Mouse (Mus musculus) limb, embryonic 10.5 days (tissue): ENCODE data around the gene Ccdc28b. TPM values are rescaled to one million over a fixed set of nuclear protein-coding genes. Genes with fewer than 3 reads are reported as not detected.

Experiments used
- DNase-seq: peaks from one replicate; pipeline ENCODE4 v3.0.0-alpha.2; 2017; ENCODE audit warnings: low spot score
- H3K27ac ChIP-seq: fragments of 300-500 bp; sonication (generic); 2 replicates; pipeline ENCODE4 v1.5.1; 2016; ENCODE audit warnings: mild to moderate bottlenecking
- H3K27me3 ChIP-seq: fragments of 300-500 bp; sonication (generic); 2 replicates; pipeline ENCODE4 v1.6.1; 2016; ENCODE audit warnings: low read depth, mild to moderate bottlenecking; ENCODE audit not compliant: poor library complexity, severe bottlenecking
- H3K36me3 ChIP-seq: fragments of 300-500 bp; sonication (generic); 2 replicates; pipeline ENCODE4 v1.6.1; 2016; ENCODE audit warnings: mild to moderate bottlenecking, moderate library complexity
- H3K4me1 ChIP-seq: fragments of 300-500 bp; sonication (generic); 2 replicates; pipeline ENCODE4 v1.6.1; 2016
- H3K4me3 ChIP-seq: fragments of 300-500 bp; sonication (generic); 2 replicates; pipeline ENCODE4 v1.5.1; 2016; ENCODE audit warnings: mild to moderate bottlenecking, moderate library complexity
- H3K9me3 ChIP-seq: fragments of 300-500 bp; sonication (generic); replicated peaks from 2 replicates; pipeline ENCODE4 v1.6.1; 2016; ENCODE audit warnings: mild to moderate bottlenecking
- WGBS: fragments of 180-500 bp; shearing (Covaris S2); methylation state at CpG from one replicate; pipeline ENCODE4 v1.1.7; 2016; 5-methylcytosine and 5-hydroxymethylcytosine counted together
- polyA plus RNA-seq: library from polyadenylated mRNA; unstranded; fragments of >200 nt; fragmentation: Nextera tagmentation; extraction: Ambion mirVana; gene quantifications from 2 replicates; pipeline ENCODE4 v1.2.1, GENCODE M21; 2016

The Ccdc28b gene
- polyA plus RNA-seq, 1 experiment from 2014 or later, result 42.3 TPM

DNA sequence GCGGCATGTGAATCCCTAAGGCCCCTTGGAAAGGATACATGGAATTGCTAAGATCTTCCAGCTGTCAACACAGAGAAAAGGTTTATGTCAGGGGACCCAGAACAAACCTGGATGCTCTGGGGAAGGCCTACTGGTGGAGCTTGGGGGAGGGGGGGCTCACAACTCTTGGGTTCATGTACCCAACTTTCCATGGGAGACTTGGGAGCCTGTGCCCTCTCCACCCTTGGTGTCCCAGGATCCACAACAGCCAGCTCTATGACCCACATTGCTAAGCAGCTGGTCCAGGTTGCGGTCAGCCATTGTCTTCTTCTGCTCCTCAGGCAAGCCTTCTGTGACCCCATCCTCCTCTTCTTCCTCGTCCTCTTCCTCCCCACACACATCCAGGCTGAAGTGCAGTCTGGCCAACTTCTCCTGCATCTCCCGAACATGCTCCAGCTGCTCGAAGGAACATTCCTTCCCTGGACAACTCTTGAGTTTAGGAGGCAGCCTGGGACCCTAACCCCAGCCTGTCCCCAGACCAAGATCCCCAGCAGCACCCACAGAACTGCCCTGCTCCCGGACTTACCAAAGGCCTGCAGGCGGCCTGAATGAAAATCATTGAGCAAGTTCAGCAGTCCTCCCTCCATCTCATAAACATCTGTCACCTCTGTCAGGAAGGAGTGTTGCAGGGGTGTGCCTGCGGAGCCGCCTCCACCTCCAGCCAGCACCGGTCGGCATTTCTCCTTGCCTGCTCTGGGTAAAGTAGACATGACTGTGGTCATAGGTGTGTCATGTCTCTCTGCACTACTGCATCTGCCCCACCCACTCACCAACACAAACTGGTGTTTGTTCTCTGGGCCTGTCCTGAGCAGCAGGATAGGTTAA lies 3.1 kb downstream of the Ccdc28b start:
- H3K36me3 ChIP-seq, result peaks cover 28% of the 10 kb centered on the region
- H3K4me1 ChIP-seq, result peaks cover 52% of the 10 kb centered on the region
- no peak for DNase-seq
- no peak overlapping the region for H3K4me3 ChIP-seq
- 86% methylated on average over 11 of the region's 11 CpGs for WGBS
- H3K9me3 ChIP-seq, result no peaks in the 10 kb centered on the region
- H3K27me3 ChIP-seq, result no peaks in the 10 kb centered on the region
- H3K27ac ChIP-seq, result 0 out of 2 replicates have a peak overlapping the region, but pooled peaks have one; percentile 14

DNA sequence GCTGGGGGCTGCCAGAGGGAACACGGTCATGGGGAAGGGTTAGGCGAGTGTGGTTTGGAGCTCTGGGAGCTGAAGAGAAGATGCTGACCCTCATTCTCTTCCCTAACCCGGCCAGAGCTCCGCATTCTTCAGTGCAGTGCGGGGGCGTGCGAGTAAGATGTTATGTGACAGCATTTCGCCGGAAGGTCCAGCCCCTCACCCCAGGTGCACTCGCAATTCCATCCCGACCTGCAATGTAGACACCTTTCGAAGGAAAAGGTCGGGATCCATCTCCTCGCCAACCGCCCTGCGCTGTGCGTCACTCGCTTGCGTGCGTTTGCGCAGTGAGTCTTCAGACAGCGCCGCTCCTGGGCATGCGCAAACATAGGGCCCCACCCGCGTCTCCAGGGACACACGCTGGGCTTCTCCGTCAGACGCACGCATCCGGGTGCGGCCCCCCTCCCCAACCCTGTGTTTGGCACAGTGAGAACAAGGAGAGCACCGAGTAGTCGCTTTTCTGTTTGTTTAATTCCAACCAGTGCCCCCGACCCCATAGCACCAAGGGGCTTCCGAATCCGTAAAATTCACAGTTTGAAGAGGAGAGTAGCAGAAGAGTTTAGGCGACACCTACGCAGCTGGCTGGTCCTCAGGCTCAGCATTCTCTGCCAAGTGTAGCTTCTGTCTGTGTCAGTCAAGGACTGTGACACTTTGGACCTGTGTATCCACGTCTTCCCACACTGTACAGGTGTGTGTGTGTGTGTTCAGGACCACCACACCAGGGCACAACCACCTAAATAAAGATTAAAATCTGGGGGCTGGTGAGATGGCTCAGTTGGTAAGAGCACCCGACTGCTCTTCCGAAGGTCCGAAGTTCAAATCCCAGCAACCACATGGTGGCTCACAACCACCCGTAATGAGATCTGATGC lies 4.7 kb downstream of the Ccdc28b start, which contains the start of gene Iqcc:
Iqcc (minus strand) TSS at position 314 of the 906 bp plus-strand sequence.
- no peaks in the 10 kb centered on the region for H3K27me3 ChIP-seq
- H3K36me3 ChIP-seq, result peaks cover 30% of the 10 kb centered on the region
- H3K27ac ChIP-seq, result peak within 1 kb of the TSS; percentile 90
- H3K4me3 ChIP-seq, result peak within 1 kb of the TSS; percentile 73
- H3K9me3 ChIP-seq, result no peaks in the 10 kb centered on the region
- peaks cover 36% of the 10 kb centered on the region for H3K4me1 ChIP-seq
- DNase-seq, result peak; percentile 92
- 6% methylated on average over 44 of the region's 44 CpGs for WGBS

DNA sequence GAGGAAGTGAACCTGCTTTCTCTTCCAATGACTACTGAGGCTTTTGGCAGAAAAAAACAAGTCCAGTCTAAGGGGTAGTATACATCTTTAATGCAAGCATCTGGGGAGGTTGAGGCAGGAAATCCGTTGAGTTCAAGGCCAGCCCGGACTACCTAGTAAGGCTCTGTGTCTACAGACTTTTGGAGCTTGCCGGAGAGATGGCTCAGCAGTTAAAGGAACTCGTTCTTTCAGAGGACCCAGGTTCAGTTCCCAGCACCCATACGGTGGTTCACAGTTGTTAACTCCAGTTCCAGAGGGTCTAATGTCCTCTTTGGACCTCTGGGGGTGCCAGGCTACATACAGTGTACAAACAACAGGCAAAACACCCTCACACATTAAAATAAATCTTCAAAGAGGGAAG lies 5.7 kb downstream of the Ccdc28b start:
- Histone ChIP-seq H3K27ac (peak overlapping the region; percentile 90; the same call in 1 of the 2 replicates), H3K4me1 (peaks cover 26% of the 10 kb centered on the region), H3K4me3 (peak overlapping the region; percentile 73), H3K9me3 (no peaks in the 10 kb centered on the region), H3K27me3 (no peaks in the 10 kb centered on the region), H3K36me3 (peaks cover 30% of the 10 kb centered on the region)
- DNase-seq, result no peak
- WGBS, result 94% methylated on average over 5 of the region's 5 CpGs

DNA sequence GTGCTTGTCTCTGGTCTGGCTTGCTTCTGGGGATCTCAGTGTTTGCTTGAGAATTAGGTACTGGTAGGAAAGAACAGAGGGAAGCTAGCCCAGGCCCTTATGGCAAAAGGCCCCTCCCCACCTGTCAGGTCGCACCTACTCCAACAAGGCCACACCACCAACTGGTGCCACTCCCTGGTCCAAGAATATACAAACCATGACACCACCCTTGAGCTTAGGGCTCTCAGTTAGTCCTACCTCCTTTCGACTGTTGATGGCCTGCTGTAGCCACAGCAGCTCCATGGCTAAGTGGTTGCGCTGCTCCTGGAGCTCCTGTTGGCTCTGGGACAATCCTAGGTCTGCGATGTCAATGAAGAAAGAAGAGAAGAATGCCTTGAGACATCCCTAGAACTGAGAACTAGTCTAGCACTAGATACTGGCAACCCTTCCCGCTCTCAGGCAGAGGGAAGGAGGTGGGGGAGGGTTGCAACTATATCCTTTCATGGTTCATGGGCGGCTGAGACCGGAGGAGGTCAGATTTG lies 6.6 kb downstream of the Ccdc28b start:
- Histone ChIP-seq H3K9me3 (no peaks in the 10 kb centered on the region), H3K4me3 (no peak overlapping the region), H3K4me1 (peaks cover 18% of the 10 kb centered on the region), H3K36me3 (peaks cover 30% of the 10 kb centered on the region), H3K27ac (no peak overlapping the region), H3K27me3 (no peaks in the 10 kb centered on the region)
- WGBS, result 95% methylated on average over 7 of the region's 7 CpGs
- DNase-seq, result no peak

DNA sequence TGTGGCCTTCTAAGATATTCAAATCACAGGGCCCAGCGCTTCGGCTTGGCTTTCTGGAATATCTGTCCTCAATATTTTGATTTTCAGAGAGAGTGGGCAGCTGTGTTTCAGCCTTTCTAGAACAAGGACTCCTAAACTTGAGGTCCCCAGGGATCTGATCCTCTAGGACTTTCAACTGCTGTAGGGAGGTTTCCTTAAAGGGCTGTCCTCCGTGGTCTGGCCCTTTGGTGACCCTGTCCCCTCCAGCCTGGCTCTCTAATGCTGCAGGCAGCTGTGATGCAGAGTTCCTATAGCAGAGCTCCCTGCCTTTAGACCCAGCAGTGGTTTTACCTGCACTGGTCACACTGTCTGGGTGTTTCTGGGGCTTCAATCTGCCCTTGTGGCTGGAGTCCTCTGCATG lies 7.1 kb downstream of the Ccdc28b start:
- no peaks in the 10 kb centered on the region for H3K27me3 ChIP-seq
- H3K4me1 ChIP-seq, result peaks cover 18% of the 10 kb centered on the region
- H3K4me3 ChIP-seq, result no peak overlapping the region
- 90% methylated on average over 3 of the region's 3 CpGs for WGBS
- DNase-seq, result no peak
- peaks cover 30% of the 10 kb centered on the region for H3K36me3 ChIP-seq
- H3K27ac ChIP-seq, result no peak overlapping the region
- no peaks in the 10 kb centered on the region for H3K9me3 ChIP-seq

DNA sequence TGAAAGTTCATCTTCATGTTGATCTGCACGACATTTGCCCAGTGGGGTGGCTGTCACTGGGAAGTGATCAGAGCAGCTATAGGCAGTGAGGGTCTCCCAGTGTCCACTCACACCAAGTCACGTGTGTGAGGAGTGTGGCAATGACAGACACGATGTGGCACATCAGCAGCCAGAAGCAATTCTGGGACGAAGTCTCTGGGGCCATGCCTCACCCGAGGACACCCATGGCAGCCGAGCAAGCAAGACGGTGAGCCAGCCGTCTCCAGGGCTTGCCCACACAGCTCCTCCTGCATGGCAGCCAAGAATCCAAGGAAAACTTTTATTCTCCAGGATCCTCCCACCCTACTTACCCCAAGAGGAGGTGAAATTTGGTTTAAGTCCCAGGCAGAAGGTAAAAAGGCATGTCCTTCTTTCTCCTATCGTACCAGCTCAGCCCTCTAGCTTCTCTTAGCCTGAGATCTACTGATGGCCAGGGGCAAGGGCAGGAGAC lies 7.9 kb downstream of the Ccdc28b start:
- peaks cover 27% of the 10 kb centered on the region for H3K36me3 ChIP-seq
- no peak overlapping the region for H3K27ac ChIP-seq
- H3K4me1 ChIP-seq, result peaks cover 15% of the 10 kb centered on the region
- no peak overlapping the region for H3K4me3 ChIP-seq
- no peak for DNase-seq
- WGBS, result 93% methylated on average over 9 of the region's 9 CpGs
- H3K27me3 ChIP-seq, result no peaks in the 10 kb centered on the region
- no peaks in the 10 kb centered on the region for H3K9me3 ChIP-seq

DNA sequence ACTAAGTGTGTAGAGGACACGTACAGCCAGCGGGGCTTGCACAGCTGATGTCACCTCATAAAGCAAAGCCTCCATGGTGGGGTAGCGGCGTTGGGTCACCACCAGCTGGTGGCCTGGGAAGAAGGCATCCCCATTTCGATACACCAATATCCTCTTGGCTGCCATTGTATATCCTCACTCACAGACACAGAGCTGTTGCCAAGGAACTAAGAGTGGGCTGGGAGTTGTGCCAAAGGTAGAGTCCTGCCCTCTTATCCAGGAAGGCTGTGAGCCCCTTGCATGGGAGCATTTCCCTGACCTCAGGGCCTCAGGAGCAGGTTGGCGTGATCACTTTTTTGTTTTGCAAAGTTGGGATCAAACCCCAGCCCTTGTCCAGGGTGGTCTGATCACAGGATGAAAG lies 9.7 kb downstream of the Ccdc28b start, which contains the start of gene Dcdc2b:
Dcdc2b (minus strand) TSS at position 165 of the 400 bp plus-strand sequence.
- peaks cover 36% of the 10 kb centered on the region for H3K36me3 ChIP-seq

DNA sequence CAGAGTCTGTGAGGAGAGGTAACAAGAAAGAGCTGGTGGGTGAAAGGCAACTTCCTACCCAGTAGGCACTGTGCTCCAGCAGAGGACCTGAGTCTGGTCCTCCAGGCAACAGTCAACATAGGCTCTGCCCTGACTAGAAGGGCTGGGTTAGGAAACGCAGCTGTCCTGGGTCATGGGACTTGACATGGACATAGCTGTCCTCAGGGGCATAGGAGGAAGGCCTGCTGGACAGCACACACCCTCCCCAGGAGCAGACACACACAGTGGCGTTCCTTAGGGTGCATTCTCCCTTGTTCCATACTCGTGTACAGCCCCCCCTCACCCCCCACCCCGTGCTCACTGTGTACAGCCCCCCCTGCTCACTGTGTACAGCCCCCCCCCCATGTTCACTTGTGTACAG lies 13.3 kb downstream of the Ccdc28b start:
- Histone ChIP-seq H3K27ac (no peak overlapping the region), H3K36me3 (peaks cover 48% of the 10 kb centered on the region), H3K4me3 (no peak overlapping the region), H3K9me3 (no peaks in the 10 kb centered on the region), H3K27me3 (no peaks in the 10 kb centered on the region), H3K4me1 (peaks cover 7% of the 10 kb centered on the region)
- 80% methylated on average over 4 of the region's 4 CpGs for WGBS
- DNase-seq, result no peak

More for the DNA sequence above, 9.7 kb downstream of the Ccdc28b start, which contains the start of gene Dcdc2b:
- no peak for DNase-seq
- Histone ChIP-seq H3K4me1 (peaks cover 12% of the 10 kb centered on the region), H3K27me3 (no peaks in the 10 kb centered on the region), H3K9me3 (no peaks in the 10 kb centered on the region), H3K4me3 (no peak within 1 kb of the TSS), H3K27ac (no peak within 1 kb of the TSS)
- 88% methylated on average over 6 of the region's 6 CpGs for WGBS

DNA sequence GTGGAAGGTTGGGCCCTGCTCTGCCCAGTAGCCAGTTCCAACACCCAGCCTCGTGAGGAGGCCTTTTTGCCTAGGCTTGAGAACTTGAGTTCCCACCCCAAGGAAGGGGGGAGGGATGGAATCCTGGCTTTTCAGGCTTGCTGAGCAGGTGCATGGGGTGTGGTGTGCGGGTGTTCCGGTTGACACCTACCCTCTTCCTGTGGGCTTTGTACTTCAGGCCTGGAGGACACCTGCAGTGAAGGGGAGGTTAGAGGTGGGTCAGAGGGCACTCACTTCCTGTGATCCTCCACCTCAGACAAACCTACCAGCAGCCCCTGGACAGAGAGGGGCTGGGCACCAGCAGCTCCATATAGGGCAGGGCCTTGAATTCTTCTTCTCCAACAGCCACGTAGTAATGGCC lies 13.7 kb downstream of the Ccdc28b start:
- WGBS, result 72% methylated on average over 4 of the region's 4 CpGs
- no peaks in the 10 kb centered on the region for H3K9me3 ChIP-seq
- H3K27ac ChIP-seq, result no peak overlapping the region
- H3K4me3 ChIP-seq, result no peak overlapping the region
- H3K4me1 ChIP-seq, result peaks cover 7% of the 10 kb centered on the region
- H3K36me3 ChIP-seq, result peaks cover 52% of the 10 kb centered on the region
- no peak for DNase-seq
- no peaks in the 10 kb centered on the region for H3K27me3 ChIP-seq

DNA sequence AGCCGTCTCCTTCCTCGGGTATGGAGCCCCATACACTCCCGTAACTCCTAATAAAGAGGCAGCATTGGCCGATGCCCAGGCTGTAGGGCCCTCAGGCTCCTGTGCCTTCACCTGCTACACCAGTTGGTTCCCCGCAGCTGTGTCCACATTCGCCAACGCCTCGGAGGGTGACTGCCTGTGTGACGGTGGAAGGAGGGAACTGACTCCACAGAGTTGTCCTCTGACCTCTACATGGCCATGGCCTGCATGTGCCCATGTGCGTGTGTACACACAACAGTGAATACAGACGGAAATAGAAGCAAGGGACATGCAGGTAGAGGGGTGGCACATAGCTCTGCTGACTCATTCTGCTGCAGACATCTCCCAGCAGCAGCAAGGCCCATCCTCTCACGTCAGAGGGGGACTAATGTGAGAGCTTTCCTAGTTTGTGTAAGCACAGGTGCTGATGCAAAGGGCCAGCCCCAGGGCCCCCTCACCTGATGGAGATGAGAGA lies 14.6 kb downstream of the Ccdc28b start:
- H3K36me3 ChIP-seq, result peaks cover 61% of the 10 kb centered on the region

DNA sequence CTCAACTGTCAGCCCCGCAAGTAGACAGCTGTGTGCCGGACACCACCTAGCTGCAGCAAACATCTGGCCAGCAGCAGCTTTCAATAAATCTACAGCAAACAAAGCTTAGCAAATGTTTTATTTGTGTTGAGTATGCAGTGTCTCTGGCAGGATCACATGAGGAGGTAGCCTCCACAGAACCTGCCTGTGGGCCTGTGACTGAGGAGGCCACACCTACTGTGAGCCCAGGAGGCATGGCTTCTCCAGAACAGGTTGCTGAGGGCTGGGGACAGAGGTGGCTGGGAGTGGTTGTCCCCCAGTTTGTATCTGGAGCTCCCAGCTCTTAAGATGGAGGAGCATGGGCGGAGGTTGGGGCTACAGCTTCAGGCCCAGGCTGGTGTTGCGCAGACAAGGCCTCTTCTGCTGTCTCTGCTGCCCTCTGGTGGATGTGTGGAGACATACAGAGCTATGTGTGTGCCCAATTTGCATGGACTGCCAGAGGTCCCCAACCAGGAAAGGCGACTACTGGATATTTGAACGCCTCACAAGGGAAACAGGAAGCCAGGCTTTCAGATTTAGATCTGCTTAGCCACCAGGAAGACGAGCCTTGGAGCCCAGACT lies 15.2 kb downstream of the Ccdc28b start:
- 41% methylated on average over 7 of the region's 7 CpGs for WGBS
- Histone ChIP-seq H3K36me3 (peaks cover 67% of the 10 kb centered on the region), H3K4me1 (peaks cover 7% of the 10 kb centered on the region), H3K9me3 (no peaks in the 10 kb centered on the region), H3K27me3 (no peaks in the 10 kb centered on the region), H3K4me3 (no peak overlapping the region), H3K27ac (0 out of 2 replicates have a peak overlapping the region, but pooled peaks have one; percentile 50)
- peak; percentile 87 for DNase-seq

More for the DNA sequence above, 14.6 kb downstream of the Ccdc28b start:
- H3K4me1 ChIP-seq, result peaks cover 7% of the 10 kb centered on the region
- DNase-seq, result no peak
- 89% methylated on average over 12 of the region's 12 CpGs for WGBS
- no peaks in the 10 kb centered on the region for H3K27me3 ChIP-seq
- no peak overlapping the region for H3K4me3 ChIP-seq
- H3K9me3 ChIP-seq, result no peaks in the 10 kb centered on the region
- H3K27ac ChIP-seq, result 0 out of 2 replicates have a peak overlapping the region, but pooled peaks have one; percentile 50
